Mouse (Mus musculus): ENCODE results near the gene Fgfr2.

Fgfr2 gene

GRCm38 (mm10) chr7:130267099-130267498, 2856.1 kb downstream of the Fgfr2 start:
- CTCF ChIA-PET, result no interaction called here

- CTCF ChIA-PET, result no interaction called here
Observed at GRCm38 (mm10) chr7:130266166-130266490, 2857.0 kb downstream of the Fgfr2 start.

GRCm38 (mm10) chr7:130265319-130266165, 2857.6 kb downstream of the Fgfr2 start:
- CTCF ChIA-PET, result no interaction called here

- CTCF ChIA-PET, result no interaction called here
Observed at GRCm38 (mm10) chr7:130264616-130265318, 2858.4 kb downstream of the Fgfr2 start.

- CTCF ChIA-PET, result no interaction called here
Observed at GRCm38 (mm10) chr7:130263799-130264351, 2859.3 kb downstream of the Fgfr2 start.

GRCm38 (mm10) chr7:130263233-130263594, 2859.9 kb downstream of the Fgfr2 start:
- CTCF ChIA-PET, result no interaction called here

- CTCF ChIA-PET, result no interaction called here
Observed at GRCm38 (mm10) chr7:130262528-130263232, 2860.5 kb downstream of the Fgfr2 start.

- CTCF ChIA-PET, result no interaction called here
Observed at GRCm38 (mm10) chr7:130261684-130262527, 2861.2 kb downstream of the Fgfr2 start.

- CTCF ChIA-PET, result no interaction called here
Observed at GRCm38 (mm10) chr7:130260905-130261683, 2862.1 kb downstream of the Fgfr2 start.

GRCm38 (mm10) chr7:130260060-130260459, 2863.1 kb downstream of the Fgfr2 start:
- CTCF ChIA-PET, result no interaction called here

GRCm38 (mm10) chr7:130258704-130259295, 2864.3 kb downstream of the Fgfr2 start:
- CTCF ChIA-PET, result no interaction called here

GRCm38 (mm10) chr7:130257991-130258703, 2865.0 kb downstream of the Fgfr2 start:
- CTCF ChIA-PET, result no interaction called here

GRCm38 (mm10) chr7:130253264-130253663, 2869.9 kb downstream of the Fgfr2 start:
- CTCF ChIA-PET, result no interaction called here

- CTCF ChIA-PET, result no interaction called here
Observed at GRCm38 (mm10) chr7:130251936-130252523, 2871.1 kb downstream of the Fgfr2 start.

- CTCF ChIA-PET, result no interaction called here
Observed at GRCm38 (mm10) chr7:130250994-130251393, 2872.2 kb downstream of the Fgfr2 start.

GRCm38 (mm10) chr7:130248403-130248802, 2874.7 kb downstream of the Fgfr2 start:
- CTCF ChIA-PET, result no interaction called here

GRCm38 (mm10) chr7:130247831-130248230, 2875.3 kb downstream of the Fgfr2 start:
- CTCF ChIA-PET, result no interaction called here

- CTCF ChIA-PET, result no interaction called here
Observed at GRCm38 (mm10) chr7:130246483-130246882, 2876.7 kb downstream of the Fgfr2 start.

GRCm38 (mm10) chr7:130244545-130244944, 2878.6 kb downstream of the Fgfr2 start:
- CTCF ChIA-PET, result no interaction called here
